Mouse (Mus musculus): ENCODE data around the gene Gpr18.
"Not testable (repeated sequence)": the region's sequence is repeated elsewhere in the genome, so short reads cannot be mapped to it uniquely, and the experiment has no call there.

The Gpr18 gene

DNA sequence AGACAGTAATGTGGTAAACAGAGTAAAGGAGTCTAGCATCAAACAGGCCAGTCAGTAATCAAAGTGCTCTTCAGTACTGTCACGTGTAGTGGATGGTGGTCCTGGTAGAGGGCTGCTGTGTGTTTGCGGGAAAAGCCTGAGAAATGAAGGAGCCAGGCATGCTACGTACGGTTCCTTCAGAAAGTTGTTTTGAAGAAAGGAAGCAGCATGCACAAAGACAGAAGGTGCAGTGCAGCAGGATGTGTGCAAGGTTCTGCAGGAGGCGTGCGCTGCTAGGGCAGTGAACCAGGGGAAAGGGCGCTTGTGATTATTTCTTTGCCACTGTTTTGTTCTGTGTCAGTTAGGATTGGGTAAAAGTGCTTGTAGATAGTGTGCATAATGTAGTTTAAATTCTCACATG, 34.4 kb downstream of the Gpr18 start:
- no peak for DNase-seq (ENCODE audit: low spot score)

DNA sequence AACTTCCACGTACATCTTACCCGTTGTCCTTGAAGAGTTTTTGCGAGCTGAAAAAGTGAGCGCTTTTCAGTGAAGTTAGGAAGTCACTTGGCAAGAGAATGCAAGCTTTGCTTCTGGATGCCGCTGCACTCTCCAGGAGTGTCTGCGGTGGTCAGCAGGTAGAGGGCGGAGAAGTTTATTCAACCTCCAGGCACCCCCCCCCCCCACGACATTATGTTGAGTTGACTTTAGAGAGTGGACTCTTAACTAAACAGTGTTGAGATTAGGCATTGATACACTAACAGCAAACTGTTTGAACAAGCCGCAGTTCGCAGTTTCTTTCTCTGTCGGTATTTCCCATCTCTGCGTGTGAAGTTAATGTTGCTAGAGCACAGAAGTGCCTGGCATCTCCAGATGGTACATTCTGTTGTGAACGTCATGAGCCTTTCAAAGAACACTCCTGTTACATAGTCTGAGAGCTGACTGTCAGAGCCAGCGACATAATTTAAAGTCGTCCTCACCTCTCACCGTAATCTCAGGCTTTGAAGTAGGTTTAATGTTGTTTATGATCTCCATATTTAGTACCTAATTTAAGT, 36.2 kb downstream of the Gpr18 start:
- DNase-seq (ENCODE audit: low spot score), result no peak

DNA sequence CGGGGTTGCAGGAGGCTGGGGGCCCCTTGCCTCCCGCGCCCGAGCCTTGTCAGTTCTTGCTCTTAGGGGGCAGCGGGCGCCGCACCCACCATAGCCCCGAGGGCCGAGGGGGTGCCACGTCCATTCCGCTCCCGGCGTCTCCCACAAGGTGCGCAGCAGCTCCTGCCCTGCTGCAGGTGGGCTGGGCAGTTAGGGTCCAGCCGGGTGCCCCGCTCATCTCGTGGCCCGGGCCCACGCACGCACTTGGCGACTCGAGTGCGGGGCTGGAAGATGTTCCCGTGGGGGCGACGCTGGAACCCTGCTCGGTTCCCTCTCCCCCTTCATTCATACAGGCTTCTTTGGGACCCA, 36.7 kb downstream of the Gpr18 start:
- no peak for DNase-seq (ENCODE audit: low spot score)

DNA sequence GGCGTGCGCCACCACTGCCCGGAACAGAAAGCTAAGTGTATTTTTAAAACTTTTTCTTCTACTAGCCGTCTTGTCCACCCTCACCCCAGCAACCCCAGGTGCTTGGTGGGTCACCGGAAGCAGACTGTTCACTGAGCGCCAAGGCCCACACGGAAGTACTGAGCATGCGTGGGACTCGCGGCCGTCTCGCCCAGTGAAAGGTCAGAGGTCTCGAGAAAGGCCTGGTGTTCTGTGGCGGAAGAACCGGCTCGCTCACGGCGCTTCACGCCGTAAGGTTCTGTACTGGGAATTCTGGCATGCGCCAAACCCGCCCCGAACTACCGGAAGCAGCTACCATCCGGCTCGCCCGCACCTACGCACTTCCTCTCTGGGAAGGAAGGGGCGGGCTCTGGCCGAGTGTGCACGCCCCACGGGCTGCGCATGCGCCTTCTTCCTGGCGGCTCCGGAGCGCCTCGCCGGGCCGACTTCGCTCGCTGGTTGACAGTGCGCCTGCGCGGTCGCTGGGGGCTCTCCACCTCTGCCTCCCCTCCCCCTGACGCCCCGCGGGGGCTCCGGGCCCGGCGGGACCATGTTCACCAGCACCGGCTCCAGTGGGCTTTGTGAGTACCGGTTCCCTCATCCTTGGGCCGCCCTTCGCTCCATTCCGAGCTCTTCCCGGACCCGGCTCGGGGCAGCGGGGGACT, 37.3 kb downstream of the Gpr18 start, which contains the start of gene Ubac2:
Gene Ubac2 (plus strand): TSS at position 445 of the 683 bp plus-strand sequence.
- peak; percentile 95 for DNase-seq (ENCODE audit: low spot score)

DNA sequence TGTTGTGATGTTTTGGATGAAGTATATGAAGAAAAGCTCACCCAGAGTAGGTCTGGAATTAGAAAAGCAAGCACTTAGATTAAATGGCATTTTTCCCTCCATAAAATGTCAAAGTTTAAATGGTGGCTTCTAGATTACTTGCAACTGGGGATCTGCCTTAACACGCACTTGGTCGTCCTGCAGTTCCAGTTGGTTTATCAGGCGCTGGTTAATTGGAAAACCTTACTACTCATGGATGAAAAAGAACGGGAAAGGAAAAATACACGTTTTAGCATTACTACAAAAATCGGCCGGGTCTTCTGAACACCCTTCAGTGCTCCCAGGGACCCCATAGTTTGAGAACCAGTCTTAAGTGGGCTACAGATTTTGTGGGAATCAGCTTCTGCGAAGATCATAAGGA, 37.9 kb downstream of the Gpr18 start:
- no peak for DNase-seq (ENCODE audit: low spot score)

DNA sequence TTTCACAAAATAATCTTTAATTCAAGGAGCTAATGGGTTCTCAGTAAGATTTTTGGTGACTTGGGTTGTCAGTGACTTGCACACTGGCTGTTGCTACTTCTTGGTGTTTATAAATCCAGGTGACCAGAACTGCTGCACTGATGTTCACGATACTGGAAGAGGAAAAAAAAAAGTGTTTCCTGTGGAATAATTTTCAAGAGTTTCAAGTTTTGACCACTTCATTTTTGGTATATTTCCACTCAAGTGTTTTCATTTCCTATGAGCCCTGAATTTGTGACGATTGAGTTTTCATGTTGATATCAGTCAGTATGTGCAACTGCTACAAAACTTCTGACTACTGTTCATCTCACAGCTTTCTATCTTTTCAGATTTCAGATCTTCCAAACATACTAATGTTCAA, 38.7 kb downstream of the Gpr18 start:
- DNase-seq (ENCODE audit: low spot score), result no peak

DNA sequence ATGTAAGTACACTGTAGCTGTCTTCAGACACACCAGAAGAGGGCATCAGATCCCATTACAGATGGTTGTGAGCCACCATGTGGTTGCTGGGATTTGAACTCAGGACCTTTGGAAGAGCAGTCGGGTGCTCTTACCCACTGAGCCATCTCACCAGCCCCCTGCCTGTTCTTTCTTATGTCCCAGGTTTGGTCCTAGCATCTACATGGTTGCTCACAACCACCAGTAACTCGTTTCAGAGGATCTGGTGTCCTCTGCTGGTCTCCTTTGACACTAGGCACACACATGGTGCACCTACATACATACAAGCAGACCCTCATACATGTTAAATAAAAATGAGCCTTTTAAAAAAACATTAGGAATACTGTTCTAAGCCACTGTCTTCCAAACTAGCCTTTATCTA, 39.4 kb downstream of the Gpr18 start:
- not testable (repeated sequence) for DNase-seq (ENCODE audit: low spot score)

DNA sequence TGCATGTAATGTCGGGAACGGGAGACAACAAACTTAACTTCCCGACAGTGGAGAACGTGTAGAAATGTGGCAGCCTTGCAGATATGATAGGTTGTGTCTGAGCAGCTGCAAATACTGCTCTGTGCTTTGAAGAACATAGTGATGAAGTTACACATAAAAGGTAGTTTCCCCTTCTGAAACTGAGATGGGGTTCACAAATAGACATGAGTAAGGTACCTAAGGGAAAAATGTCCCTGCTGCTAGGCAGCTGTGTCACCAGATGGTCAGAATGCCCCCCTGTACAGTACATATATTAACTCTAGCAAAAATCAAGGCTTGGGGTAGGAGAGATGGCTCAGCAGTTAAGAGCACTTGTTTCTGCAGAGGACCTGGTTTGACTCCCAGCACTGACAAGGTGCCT, 41.9 kb downstream of the Gpr18 start:
- DNase-seq (ENCODE audit: low spot score), result no peak

DNA sequence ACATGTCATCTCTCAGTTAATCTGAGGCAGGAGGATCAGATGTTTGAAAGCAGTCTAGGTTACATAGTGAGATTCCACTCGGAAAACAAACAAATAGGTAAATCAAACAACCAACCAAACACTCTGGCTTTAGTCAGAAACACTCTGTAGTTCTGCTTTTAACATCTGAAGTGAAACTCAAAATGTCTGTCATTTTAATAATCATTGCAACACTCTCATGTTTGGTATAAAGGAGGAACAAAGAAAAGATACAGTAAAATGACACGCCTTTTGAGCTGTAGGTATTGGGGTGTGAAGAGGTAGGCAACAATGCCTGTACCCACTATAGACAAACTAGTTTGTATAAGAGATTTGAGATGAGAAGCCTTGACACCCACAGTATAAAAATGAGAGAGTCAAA, 42.4 kb downstream of the Gpr18 start:
- no peak for DNase-seq (ENCODE audit: low spot score)

DNA sequence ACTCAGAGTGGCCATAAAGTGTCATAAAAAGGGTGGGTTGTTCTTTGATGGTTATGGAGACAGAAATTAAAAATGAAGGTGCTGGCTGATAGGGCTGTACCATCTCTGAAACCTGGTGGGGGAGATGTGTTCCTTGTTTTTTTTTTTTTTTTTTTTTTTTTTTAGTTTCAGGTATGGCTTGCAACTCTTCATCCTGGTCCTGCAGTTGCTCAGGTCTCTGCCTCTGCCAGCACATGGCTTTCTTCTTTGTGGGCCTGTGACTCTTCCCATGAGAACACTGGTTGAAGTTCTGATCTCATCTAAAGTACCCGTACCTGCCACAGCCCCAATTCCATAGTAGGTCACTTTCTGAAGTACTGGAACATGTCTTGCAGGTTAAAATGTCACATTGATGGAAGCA, 42.8 kb downstream of the Gpr18 start:
- no peak for DNase-seq (ENCODE audit: low spot score)

DNA sequence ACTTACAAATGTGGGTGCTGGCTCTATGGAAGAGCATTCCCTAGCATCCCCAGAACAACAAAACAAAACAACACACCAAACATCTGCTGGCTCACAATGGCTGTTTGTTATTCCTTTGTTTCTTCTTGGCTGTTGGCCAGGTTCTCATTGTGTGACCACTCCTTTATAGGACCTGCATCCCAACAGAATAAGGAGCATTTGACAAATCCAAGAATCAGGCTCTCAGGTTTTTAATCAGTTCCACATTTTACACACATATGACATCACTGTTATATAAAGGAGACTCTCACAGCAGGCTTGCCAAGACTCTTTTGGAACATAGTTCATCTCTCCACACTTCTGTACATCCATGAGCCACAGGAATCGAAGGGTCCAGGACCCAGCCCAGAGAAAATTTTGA, 46.5 kb downstream of the Gpr18 start:
- DNase-seq (ENCODE audit: low spot score), result no peak

DNA sequence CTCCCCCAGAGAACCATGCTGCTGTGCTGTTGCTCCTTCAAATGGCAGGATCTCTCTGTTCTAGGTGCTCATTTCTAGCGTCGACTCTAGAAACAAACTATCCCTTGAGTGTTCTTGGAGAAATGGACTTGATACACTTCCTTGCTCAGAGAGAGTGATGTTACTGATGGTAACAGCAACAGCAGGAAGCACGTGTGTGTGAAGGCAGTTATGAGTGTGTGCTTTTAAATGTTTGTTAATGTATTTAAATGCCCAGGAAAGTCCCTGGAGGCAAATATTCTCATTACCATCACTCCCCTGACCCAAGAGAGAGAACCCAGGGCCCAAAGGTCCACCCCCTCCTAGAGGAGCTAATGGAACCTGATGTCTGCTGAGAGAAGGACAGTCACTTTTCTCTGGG, 49.0 kb downstream of the Gpr18 start:
- no peak for DNase-seq (ENCODE audit: low spot score)

DNA sequence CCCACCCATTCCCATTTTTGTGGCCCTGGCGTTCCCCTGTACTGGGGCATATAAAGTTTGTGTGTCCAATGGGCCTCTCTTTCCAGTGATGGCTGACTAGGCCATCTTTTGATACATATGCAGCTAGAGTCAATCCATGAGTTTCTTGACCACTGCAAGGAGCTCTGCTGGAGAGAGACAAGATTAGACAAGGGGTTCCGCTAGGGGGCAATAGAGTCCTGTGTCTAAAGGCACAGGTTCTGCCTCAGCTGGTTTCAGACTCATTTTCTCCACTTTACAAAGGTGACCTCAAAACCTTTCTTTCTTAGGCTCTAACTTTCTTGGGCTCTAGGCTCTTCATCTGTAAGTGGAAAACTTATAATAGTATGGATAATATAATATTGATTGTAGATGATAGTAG, 50.4 kb downstream of the Gpr18 start:
- peak; percentile 24 for DNase-seq (ENCODE audit: low spot score)
